Mouse (Mus musculus): ENCODE measurements around the gene Elovl7.

Gene Elovl7

GRCm38 (mm10) chr13:108214081-108214484 is at the start of gene Elovl7:
Elovl7 (plus strand) TSS chr13:108214404.
- peak; percentile 95 for ATAC-seq (ENCODE audit: insufficient number of reproducible peaks, low FRiP score, low TSS enrichment)

- 0 out of 2 replicates have a peak, but pooled peaks have one; percentile 16 for ATAC-seq (ENCODE audit: insufficient number of reproducible peaks, low FRiP score, low TSS enrichment)
Measured at GRCm38 (mm10) chr13:108164621-108165020, 49.6 kb upstream of the Elovl7 start.

- no peak for ATAC-seq (ENCODE audit: insufficient number of reproducible peaks, low FRiP score, low TSS enrichment)
Measured at GRCm38 (mm10) chr13:108170002-108170401, 44.2 kb upstream of the Elovl7 start.

GRCm38 (mm10) chr13:108170511-108170910 is 43.7 kb upstream of the Elovl7 start:
- ATAC-seq (ENCODE audit: insufficient number of reproducible peaks, low FRiP score, low TSS enrichment) = peak; percentile 90

- ATAC-seq (ENCODE audit: insufficient number of reproducible peaks, low FRiP score, low TSS enrichment) = no peak
Measured at GRCm38 (mm10) chr13:108179618-108180017, 34.6 kb upstream of the Elovl7 start.

GRCm38 (mm10) chr13:108180821-108181220 is 33.4 kb upstream of the Elovl7 start:
- no peak for ATAC-seq (ENCODE audit: insufficient number of reproducible peaks, low FRiP score, low TSS enrichment)

GRCm38 (mm10) chr13:108184743-108185255 is 29.4 kb upstream of the Elovl7 start:
- ATAC-seq (ENCODE audit: insufficient number of reproducible peaks, low FRiP score, low TSS enrichment) = no peak

- ATAC-seq (ENCODE audit: insufficient number of reproducible peaks, low FRiP score, low TSS enrichment) = no peak
Measured at GRCm38 (mm10) chr13:108185530-108185929, 28.7 kb upstream of the Elovl7 start.

- ATAC-seq (ENCODE audit: insufficient number of reproducible peaks, low FRiP score, low TSS enrichment) = no peak
Measured at GRCm38 (mm10) chr13:108187994-108188393, 26.2 kb upstream of the Elovl7 start.

GRCm38 (mm10) chr13:108191074-108191720 is 23.0 kb upstream of the Elovl7 start:
- peak; percentile 56 for ATAC-seq (ENCODE audit: insufficient number of reproducible peaks, low FRiP score, low TSS enrichment)

GRCm38 (mm10) chr13:108195474-108195873 is 18.7 kb upstream of the Elovl7 start:
- ATAC-seq (ENCODE audit: insufficient number of reproducible peaks, low FRiP score, low TSS enrichment) = peak; percentile 72; the same call in 1 of the 2 replicates

GRCm38 (mm10) chr13:108204857-108205256 is 9.3 kb upstream of the Elovl7 start:
- no peak for ATAC-seq (ENCODE audit: insufficient number of reproducible peaks, low FRiP score, low TSS enrichment)

- ATAC-seq (ENCODE audit: insufficient number of reproducible peaks, low FRiP score, low TSS enrichment) = no peak
Measured at GRCm38 (mm10) chr13:108207447-108207846, 6.8 kb upstream of the Elovl7 start.

GRCm38 (mm10) chr13:108208090-108208489 is 6.1 kb upstream of the Elovl7 start:
- ATAC-seq (ENCODE audit: insufficient number of reproducible peaks, low FRiP score, low TSS enrichment) = no peak

- ATAC-seq (ENCODE audit: insufficient number of reproducible peaks, low FRiP score, low TSS enrichment) = no peak
Measured at GRCm38 (mm10) chr13:108210960-108211359, 3.2 kb upstream of the Elovl7 start.

GRCm38 (mm10) chr13:108212397-108213018 is 1.7 kb upstream of the Elovl7 start:
- no peak for ATAC-seq (ENCODE audit: insufficient number of reproducible peaks, low FRiP score, low TSS enrichment)

GRCm38 (mm10) chr13:108214485-108215107 is 392 bp downstream of the Elovl7 start:
- peak; percentile 45 for ATAC-seq (ENCODE audit: insufficient number of reproducible peaks, low FRiP score, low TSS enrichment)

- no peak for ATAC-seq (ENCODE audit: insufficient number of reproducible peaks, low FRiP score, low TSS enrichment)
Measured at GRCm38 (mm10) chr13:108215231-108215780, 1.1 kb downstream of the Elovl7 start.

GRCm38 (mm10) chr13:108219773-108220172 is 5.6 kb downstream of the Elovl7 start:
- no peak for ATAC-seq (ENCODE audit: insufficient number of reproducible peaks, low FRiP score, low TSS enrichment)

GRCm38 (mm10) chr13:108229191-108229590 is 15.0 kb downstream of the Elovl7 start:
- ATAC-seq (ENCODE audit: insufficient number of reproducible peaks, low FRiP score, low TSS enrichment) = no peak
